Mouse (Mus musculus) myocyte (in vitro differentiated cells): Measurements from ENCODE around the gene Zfp296. TPM values are rescaled to one million over a fixed set of nuclear protein-coding genes. Genes with fewer than 3 reads are reported as not detected.

ENCODE experiments used
- H3K27me3 ChIP-seq: one replicate; pipeline ENCODE4 v1.6.1; 2011; ENCODE audit not compliant: control insufficient read depth, insufficient read depth, insufficient read length
- H3K36me3 ChIP-seq: one replicate; pipeline ENCODE4 v1.6.1; 2011; ENCODE audit not compliant: control insufficient read depth, insufficient read depth
- H3K4me2 ChIP-seq: one replicate; pipeline ENCODE4 v1.6.1; 2011; ENCODE audit warnings: low read depth, control low read depth
- H3K4me3 ChIP-seq: one replicate; pipeline ENCODE4 v1.5.1; 2011; ENCODE audit warnings: mild to moderate bottlenecking, control low read depth, moderate library complexity
- H3K79me2 ChIP-seq: one replicate; pipeline ENCODE4 v1.6.1; 2011; ENCODE audit not compliant: control insufficient read depth, insufficient read depth
- H3ac ChIP-seq: one replicate; pipeline ENCODE4 v1.6.1; 2011; ENCODE audit not compliant: control insufficient read depth, insufficient read length
- CEBPB ChIP-seq: IDR thresholded peaks from 2 replicates; pipeline ENCODE4 v1.6.1; 2011; ENCODE audit warnings: mild to moderate bottlenecking, moderate library complexity; ENCODE audit not compliant: poor library complexity, insufficient read depth, severe bottlenecking
- E2F4 ChIP-seq: IDR thresholded peaks from one replicate; pipeline ENCODE4 v1.6.1; 2011; ENCODE audit warnings: mild to moderate bottlenecking, control low read depth, moderate library complexity; ENCODE audit not compliant: insufficient read depth
- MAX ChIP-seq: IDR thresholded peaks from one replicate; pipeline ENCODE4 v1.6.1; 2011; ENCODE audit warnings: low read depth, mild to moderate bottlenecking, control low read depth
- MYOD1 ChIP-seq, 3 experiments: IDR thresholded peaks; one replicate each; pipeline ENCODE4 v1.6.1; 2011; ENCODE audit warnings: control low read depth in 2 of 3, low read depth in 2 of 3, mild to moderate bottlenecking in 2 of 3, moderate library complexity in 1 of 3; ENCODE audit not compliant: insufficient read length in 2 of 3, control insufficient read depth in 1 of 3
- MYOG ChIP-seq, 3 experiments: IDR thresholded peaks; one replicate each; pipeline ENCODE4 v1.6.1; 2011; ENCODE audit warnings: control low read depth in 2 of 3, low read depth in 2 of 3, mild to moderate bottlenecking in 2 of 3; ENCODE audit not compliant: insufficient read length in 2 of 3, control insufficient read depth in 1 of 3, insufficient read depth in 1 of 3
- POLR2A ChIP-seq: IDR thresholded peaks from one replicate; pipeline ENCODE4 v1.6.1; 2011; ENCODE audit warnings: low read depth, mild to moderate bottlenecking, control low read depth, moderate library complexity; ENCODE audit not compliant: insufficient read length
- POLR2AphosphoS2 ChIP-seq: IDR thresholded peaks from one replicate; pipeline ENCODE4 v1.6.1; 2011; ENCODE audit warnings: low read depth, control low read depth; ENCODE audit not compliant: insufficient read length
- REST ChIP-seq: IDR thresholded peaks from one replicate; pipeline ENCODE4 v1.6.1; 2011; ENCODE audit warnings: mild to moderate bottlenecking, control low read depth, moderate library complexity; ENCODE audit not compliant: insufficient read depth, insufficient read length
- SRF ChIP-seq: IDR thresholded peaks from one replicate; pipeline ENCODE4 v1.6.1; 2011; ENCODE audit warnings: low read depth; ENCODE audit not compliant: control insufficient read depth, insufficient read length
- TCF12 ChIP-seq: IDR thresholded peaks from one replicate; pipeline ENCODE4 v1.6.1; 2011; ENCODE audit warnings: mild to moderate bottlenecking, control low read depth; ENCODE audit not compliant: poor library complexity, insufficient read depth, severe bottlenecking
- TCF3 ChIP-seq: IDR thresholded peaks from one replicate; pipeline ENCODE4 v1.6.1; 2011; ENCODE audit warnings: low read depth, control low read depth; ENCODE audit not compliant: insufficient read length
- USF1 ChIP-seq: IDR thresholded peaks from one replicate; pipeline ENCODE4 v1.6.1; 2011; ENCODE audit warnings: low read depth, mild to moderate bottlenecking, control low read depth, moderate library complexity
- polyA plus RNA-seq: library from polyadenylated mRNA; unstranded; fragments of >200 nt; fragmentation: generic; extraction: Trizol; gene quantifications from one replicate; pipeline ENCODE4 v1.2.1, GENCODE M21; 2012; ENCODE audit warnings: missing spikeins

Gene Zfp296
- polyA plus RNA-seq: 1.5 TPM

DNA sequence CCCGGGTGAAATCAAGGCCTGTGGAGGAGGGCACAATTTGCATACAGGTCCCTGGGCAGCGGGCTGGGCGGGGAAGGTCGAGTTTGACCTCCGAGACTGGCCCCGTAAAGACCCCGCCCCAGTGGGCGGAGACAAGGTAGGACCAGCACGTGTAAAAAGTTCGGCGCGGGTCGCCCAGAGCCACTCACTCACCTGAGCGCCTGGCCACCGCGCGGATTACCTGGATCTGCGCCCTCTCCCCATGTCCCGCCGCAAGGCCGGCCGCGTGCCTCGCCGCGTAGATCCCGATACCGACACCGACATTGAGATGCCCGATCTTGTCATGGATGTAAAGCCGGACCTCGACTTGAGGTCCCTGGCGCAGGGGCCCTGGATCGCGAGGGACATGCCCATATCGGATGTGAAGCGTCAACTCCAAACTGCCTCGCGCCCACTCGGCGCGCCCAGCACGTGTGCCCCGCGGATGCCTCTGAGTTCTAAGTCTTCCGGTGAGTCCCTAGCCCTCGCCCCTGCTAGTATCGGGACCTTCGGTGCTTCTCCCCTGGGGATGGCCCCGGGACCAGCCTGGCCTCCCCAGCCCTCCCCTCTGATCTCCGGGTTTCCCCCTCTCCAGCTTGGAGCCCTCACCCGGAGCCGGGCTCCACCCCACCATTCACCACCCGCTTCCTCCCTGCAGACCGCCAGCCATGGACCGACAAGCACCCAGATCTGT lies at the start of gene Zfp296, which contains the start of gene Gemin7:
Gene Zfp296, plus strand, starts transcription at position 147 of the 712 bp plus-strand sequence.
Gene Gemin7, minus strand, starts transcription at position 455 of the 712 bp plus-strand sequence.
- peaks cover 7% of the 10 kb centered on the region for H3K79me2 ChIP-seq
- H3K4me2 ChIP-seq: peak within 1 kb of the TSS; percentile 93
- no peaks in the 10 kb centered on the region for H3K36me3 ChIP-seq
- H3K27me3 ChIP-seq: no peaks in the 10 kb centered on the region
- peak within 1 kb of the TSS; percentile 8 for H3ac ChIP-seq
- TF ChIP-seq CEBPB (no peak), TCF3 (no peak), MYOD1 (IDR thresholded peaks at IDR 0.05; ENCODE audit: control insufficient read depth in 1 of 3, insufficient read length in 2 of 3, low read depth in 2 of 3) (no peak), POLR2A (no peak), MYOG (IDR thresholded peaks at IDR 0.05; ENCODE audit: control insufficient read depth in 1 of 3, insufficient read depth in 1 of 3, insufficient read length in 2 of 3, low read depth in 2 of 3) (no peak)
- peak within 1 kb of the TSS; percentile 30 for H3K4me3 ChIP-seq

DNA sequence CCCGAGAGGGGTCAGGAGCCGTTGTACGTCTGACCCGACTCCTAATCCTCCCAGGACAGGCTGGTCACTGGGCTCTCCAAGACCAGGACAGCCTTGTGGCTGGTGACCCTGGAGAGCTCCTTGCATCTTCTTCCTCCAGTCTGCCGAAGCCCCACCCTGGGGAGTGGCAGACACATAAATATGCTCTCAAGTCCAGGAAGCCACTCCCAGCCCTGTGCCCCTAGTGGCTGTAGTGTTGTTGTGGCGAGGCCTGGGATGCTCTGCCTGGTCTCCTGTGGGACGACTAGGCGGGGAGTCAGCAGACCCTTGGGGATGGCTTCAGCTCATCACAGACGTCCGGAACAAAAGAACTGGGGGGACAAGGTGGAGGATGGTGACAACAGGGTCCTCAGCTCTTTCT lies 46.0 kb upstream of the Zfp296 start:
- no peaks in the 10 kb centered on the region for H3K79me2 ChIP-seq
- H3K36me3 ChIP-seq: no peaks in the 10 kb centered on the region
- no peak overlapping the region for H3K4me3 ChIP-seq
- no peaks in the 10 kb centered on the region for H3K27me3 ChIP-seq
- H3K4me2 ChIP-seq: no peak overlapping the region
- TF ChIP-seq USF1 (no peak), MYOD1 (IDR thresholded peaks at IDR 0.05; ENCODE audit: control insufficient read depth in 1 of 3, insufficient read length in 2 of 3, low read depth in 2 of 3) (no peak), TCF12 (no peak), E2F4 (no peak), SRF (no peak), POLR2A (no peak), TCF3 (no peak), MYOG (IDR thresholded peaks at IDR 0.05; ENCODE audit: control insufficient read depth in 1 of 3, insufficient read depth in 1 of 3, insufficient read length in 2 of 3, low read depth in 2 of 3) (no peak), MAX (no peak), REST (no peak), CEBPB (no peak), POLR2AphosphoS2 (no peak)
- no peak overlapping the region for H3ac ChIP-seq

DNA sequence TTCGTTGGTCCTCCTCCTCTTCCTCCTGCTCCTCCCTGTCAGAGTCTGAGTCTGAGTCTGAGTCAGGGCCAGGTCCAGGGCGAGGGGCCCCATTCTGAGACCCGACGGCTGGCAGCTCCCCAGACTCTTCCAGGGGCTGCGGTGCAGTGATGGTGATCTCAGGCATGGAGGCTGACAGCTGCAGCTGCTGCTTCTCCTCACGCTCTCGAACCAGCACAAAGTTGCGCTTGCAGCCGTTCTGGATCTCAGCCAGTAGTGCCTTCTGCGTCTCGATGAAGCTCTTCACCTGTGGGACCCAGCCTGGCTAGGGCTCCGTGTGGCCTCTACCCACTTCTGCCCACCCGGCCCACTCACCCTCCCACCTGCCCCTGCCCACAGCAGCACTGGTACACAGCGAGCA lies 44.8 kb upstream of the Zfp296 start:
- Histone ChIP-seq H3K4me2 (no peak overlapping the region), H3K4me3 (no peak overlapping the region), H3K27me3 (no peaks in the 10 kb centered on the region), H3ac (no peak overlapping the region), H3K79me2 (no peaks in the 10 kb centered on the region), H3K36me3 (no peaks in the 10 kb centered on the region)
- TF ChIP-seq MYOG (IDR thresholded peaks at IDR 0.05; ENCODE audit: control insufficient read depth in 1 of 3, insufficient read depth in 1 of 3, insufficient read length in 2 of 3, low read depth in 2 of 3) (peak in 2 of 3 experiments; percentile 62 to 90), TCF12 (no peak), E2F4 (no peak), POLR2A (no peak), MYOD1 (IDR thresholded peaks at IDR 0.05; ENCODE audit: control insufficient read depth in 1 of 3, insufficient read length in 2 of 3, low read depth in 2 of 3) (peak in 2 of 3 experiments; percentile 96), POLR2AphosphoS2 (no peak), CEBPB (no peak), REST (no peak), USF1 (no peak), SRF (no peak), TCF3 (peak; percentile 54), MAX (no peak)

DNA sequence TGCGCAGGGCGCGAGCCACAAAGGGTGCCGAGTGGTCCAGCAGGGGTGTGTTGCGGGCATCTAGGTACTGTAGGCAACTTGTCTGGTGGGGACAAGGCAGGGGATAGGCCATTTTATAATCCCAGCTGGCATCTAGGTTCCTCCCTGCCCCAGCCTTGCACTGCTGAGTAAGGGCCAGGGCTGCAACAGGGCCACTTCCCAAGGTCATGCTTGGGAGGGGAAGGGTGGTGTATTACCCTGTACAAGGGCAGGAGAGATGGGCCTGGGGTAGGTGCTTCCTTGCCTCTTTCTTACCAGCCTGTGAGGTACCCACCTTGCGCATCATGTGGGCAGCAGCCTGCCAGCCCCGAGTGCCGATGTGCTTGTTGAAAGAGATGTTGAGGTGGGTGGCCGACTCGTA lies 42.4 kb upstream of the Zfp296 start:
- Histone ChIP-seq H3K36me3 (no peaks in the 10 kb centered on the region), H3K4me2 (no peak overlapping the region), H3ac (no peak overlapping the region), H3K27me3 (no peaks in the 10 kb centered on the region), H3K79me2 (peaks cover under 1% of the 10 kb centered on the region), H3K4me3 (no peak overlapping the region)
- TF ChIP-seq MYOG (IDR thresholded peaks at IDR 0.05; ENCODE audit: control insufficient read depth in 1 of 3, insufficient read depth in 1 of 3, insufficient read length in 2 of 3, low read depth in 2 of 3): no peak
- no peak for TF ChIP-seq POLR2AphosphoS2
- TF ChIP-seq E2F4: no peak
- TF ChIP-seq REST: no peak
